Mouse (Mus musculus): Measurements from ENCODE around the gene Tpst2.

GRCm38 (mm10) chr5:112253169-112253568 lies 23.3 kb upstream of the Tpst2 start:
- no peak for TF ChIP-seq CTCF (IDR thresholded peaks at IDR 0.05; ENCODE audit: low read depth, low read length)
- no peak for TF ChIP-seq POLR2A (IDR thresholded peaks at IDR 0.05; ENCODE audit: insufficient read depth, low read length)

Data from ES-Bruce4 (cell line).